Mouse (Mus musculus) layer of hippocampus, adult 2 months (tissue): ENCODE measurements around the gene Abca8b. TPM values are rescaled to one million over a fixed set of nuclear protein-coding genes. Genes with fewer than 3 reads are reported as not detected.
A peak's percentile ranks its signal among the peaks of the same experiment; 100 is the strongest.
"Not testable (repeated sequence)": the region's sequence is repeated elsewhere in the genome, so short reads cannot be mapped to it uniquely, and the experiment has no call there.

Experiments used
- DNase-seq, 2 experiments: peaks; one replicate each; pipeline ENCODE4 v3.0.0; 2022; ENCODE audit warnings: low spot score in 2 of 2
- H3K27ac ChIP-seq: fragments of 200-600 bp; 2 replicates; pipeline ENCODE4 v1.8.1; 2022
- H3K4me3 ChIP-seq: fragments of 200-600 bp; 2 replicates; pipeline ENCODE4 v1.8.1; 2022; ENCODE audit warnings: mild to moderate bottlenecking
- CTCF ChIP-seq: fragments of 200-600 bp; conservative IDR thresholded peaks from 2 replicates; pipeline ENCODE4 v1.8.1; 2022; ENCODE audit warnings: antibody characterized with exemption, mild to moderate bottlenecking, moderate library complexity
- total RNA-seq, 2 experiments: library from RNA; stranded (reverse); gene quantifications; 2 replicates each; pipeline ENCODE4 v1.2.3; 2021

Abca8b gene
- total RNA-seq, 2 experiments from 2014 or later, result 11.2 to 11.9 TPM

- peak in 1 of 2 experiments; percentile 58 for DNase-seq
These were observed 33.9 kb downstream of the Abca8b start for GRCm38 (mm10) chr11:109961495-109962492.

GRCm38 (mm10) chr11:109955185-109955584 lies 40.5 kb downstream of the Abca8b start:
- Histone ChIP-seq H3K4me3 (no peak overlapping the region), H3K27ac (no peak overlapping the region)
- no peak for DNase-seq
- TF ChIP-seq CTCF, result peak; percentile 65

More at GRCm38 (mm10) chr11:109961495-109962492, 33.9 kb downstream of the Abca8b start:
- Histone ChIP-seq H3K27ac (0 out of 2 replicates have a peak overlapping the region, but pooled peaks have one; percentile 19), H3K4me3 (no peak overlapping the region)
- no peak for TF ChIP-seq CTCF

- H3K27ac ChIP-seq, result no peak overlapping the region
- no peak for TF ChIP-seq CTCF
- no peak overlapping the region for H3K4me3 ChIP-seq
- no peak for DNase-seq
These were observed 58.7 kb downstream of the Abca8b start for GRCm38 (mm10) chr11:109936915-109937314.

DNA sequence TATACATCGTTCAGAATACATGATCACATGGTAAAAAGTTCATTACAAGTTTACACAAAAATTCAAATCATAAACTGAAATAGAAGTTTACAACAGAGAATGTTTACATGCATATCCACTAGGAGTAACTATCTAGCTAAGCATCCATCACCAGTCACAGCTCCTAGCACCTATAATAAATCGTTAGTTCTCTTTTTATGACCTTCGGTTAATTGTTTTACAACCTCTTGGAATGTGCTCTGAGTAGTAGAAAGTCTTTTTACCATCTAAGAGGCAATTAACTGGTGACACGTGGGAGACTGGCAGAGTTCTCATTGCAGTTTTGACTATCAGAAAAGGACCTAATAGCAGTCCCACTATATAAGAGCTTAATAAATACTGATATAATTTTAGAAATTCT lies 62.4 kb downstream of the Abca8b start:
- H3K27ac ChIP-seq, H3K4me3 ChIP-seq, DNase-seq: not testable (repeated sequence)

- Histone ChIP-seq H3K4me3 (no peak overlapping the region), H3K27ac (no peak overlapping the region)
- no peak for DNase-seq
- no peak for TF ChIP-seq CTCF
These were observed 67.2 kb downstream of the Abca8b start for GRCm38 (mm10) chr11:109928489-109928888.

DNA sequence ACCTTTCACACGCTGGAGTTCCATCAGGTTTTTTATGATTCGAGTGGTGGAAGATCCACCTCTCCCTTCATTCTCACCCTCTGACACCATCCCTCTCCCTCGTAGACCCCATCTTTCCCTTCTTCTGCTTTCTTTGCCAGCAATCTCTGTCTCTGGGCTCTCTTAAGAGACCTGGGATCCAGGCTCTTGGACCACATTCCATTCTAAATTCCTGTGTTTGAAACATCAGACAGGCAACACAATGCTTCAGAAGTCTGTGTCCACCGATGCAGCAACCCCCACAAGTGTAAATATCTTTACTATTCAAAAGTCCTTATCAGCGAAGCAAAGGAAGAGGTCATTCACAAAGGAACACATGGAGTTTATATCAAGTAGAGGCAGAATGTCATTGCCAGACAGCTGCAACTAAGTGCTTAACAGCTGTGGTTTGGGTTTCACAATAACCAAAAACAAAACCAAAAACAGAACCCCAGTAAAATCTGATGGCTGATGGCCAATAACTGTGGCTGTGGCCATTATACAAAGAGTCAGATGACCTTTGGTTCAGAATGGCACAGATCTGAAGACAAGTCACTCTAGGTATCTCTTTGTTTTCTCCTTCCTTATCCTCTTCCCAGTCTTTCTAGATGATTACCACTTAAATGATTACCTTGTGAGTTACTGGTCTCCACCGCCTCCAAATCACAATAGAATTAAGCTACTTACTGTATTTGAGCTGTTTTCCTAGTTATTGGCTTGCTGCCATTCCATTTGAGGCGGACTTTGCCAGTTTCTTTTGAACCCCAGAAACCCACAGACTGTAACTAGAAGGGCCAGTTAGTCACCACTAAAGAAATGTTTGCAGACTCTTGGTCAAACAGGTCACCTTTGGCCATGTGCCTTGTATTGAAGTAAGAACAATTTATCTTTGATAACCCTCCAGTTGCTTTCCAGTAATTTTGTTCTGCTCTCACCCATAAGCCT lies 68.6 kb downstream of the Abca8b start:
- H3K4me3 ChIP-seq, result no peak overlapping the region

GRCm38 (mm10) chr11:109922236-109922635 lies 73.4 kb downstream of the Abca8b start:
- no peak for TF ChIP-seq CTCF
- no peak overlapping the region for H3K27ac ChIP-seq
- no peak for DNase-seq
- H3K4me3 ChIP-seq, result no peak overlapping the region

More for the DNA sequence above, 68.6 kb downstream of the Abca8b start:
- no peak overlapping the region for H3K27ac ChIP-seq
- DNase-seq, result no peak
- no peak for TF ChIP-seq CTCF

- Histone ChIP-seq H3K4me3 (no peak overlapping the region), H3K27ac (no peak overlapping the region)
- TF ChIP-seq CTCF, result no peak
- DNase-seq, result no peak
These were observed 76.2 kb downstream of the Abca8b start for GRCm38 (mm10) chr11:109919480-109919879.

- no peak for TF ChIP-seq CTCF
- H3K4me3 ChIP-seq, result no peak overlapping the region
- DNase-seq, result no peak
These were observed 79.0 kb downstream of the Abca8b start for GRCm38 (mm10) chr11:109916654-109917053.

GRCm38 (mm10) chr11:109913156-109913555 lies 82.5 kb downstream of the Abca8b start:
- H3K27ac ChIP-seq, H3K4me3 ChIP-seq, DNase-seq: not testable (repeated sequence)

More at GRCm38 (mm10) chr11:109916654-109917053, 79.0 kb downstream of the Abca8b start:
- H3K27ac ChIP-seq, result no peak overlapping the region

- not testable (repeated sequence) for DNase-seq, H3K4me3 ChIP-seq, H3K27ac ChIP-seq
These were observed 83.5 kb downstream of the Abca8b start for GRCm38 (mm10) chr11:109912118-109912517.

- no peak for DNase-seq
- H3K27ac ChIP-seq, result no peak overlapping the region
- TF ChIP-seq CTCF, result no peak
- no peak overlapping the region for H3K4me3 ChIP-seq
These were observed 85.8 kb downstream of the Abca8b start for GRCm38 (mm10) chr11:109909801-109910200.
